Mouse (Mus musculus): Measurements from ENCODE around the gene Gpr82. TPM values are rescaled to one million over a fixed set of nuclear protein-coding genes. Genes with fewer than 3 reads are reported as not detected.

The Gpr82 gene
- polyA plus RNA-seq, 1 experiment from 2014 or later: 0.58 TPM

DNA sequence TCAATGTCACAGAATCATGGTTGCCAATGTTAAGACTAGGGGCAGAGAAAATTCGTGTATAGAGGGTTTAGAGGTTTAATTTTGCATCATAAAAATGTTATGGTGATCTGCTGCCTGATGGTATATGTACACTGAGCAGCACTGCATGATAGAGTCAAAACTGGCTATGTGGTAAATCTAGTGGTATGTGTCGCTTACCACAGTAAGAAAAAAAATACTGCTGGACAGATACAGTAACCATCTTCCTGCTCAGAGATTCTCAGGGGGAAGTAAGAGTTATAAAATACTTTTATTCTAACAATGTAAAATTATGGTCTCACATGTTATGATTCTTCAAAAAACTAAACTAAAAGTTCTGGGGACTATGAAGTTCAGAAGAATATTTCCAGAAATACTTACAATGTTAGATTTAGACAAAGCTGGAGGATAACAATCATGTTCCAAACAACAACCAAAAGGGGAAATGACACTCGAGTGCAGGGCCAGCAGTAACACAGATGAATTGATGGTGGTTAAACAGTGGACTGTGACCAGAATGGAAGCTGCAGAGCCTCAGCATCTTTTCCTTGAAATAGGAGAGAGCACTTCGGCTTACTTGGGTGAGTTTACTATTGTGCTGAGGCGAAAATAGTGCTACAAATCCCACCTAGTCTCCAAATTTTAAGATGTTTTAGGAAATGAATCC lies 29.4 kb upstream of the Gpr82 start, which contains the start of gene Gpr34:
Gene Gpr34, plus strand, starts transcription at position 491 of the 685 bp plus-strand sequence.
- H3K27ac ChIP-seq (ENCODE audit: low read depth): no peak within 1 kb of the TSS
- H3K9ac ChIP-seq: no peak within 1 kb of the TSS
- H3K27me3 ChIP-seq (ENCODE audit: insufficient read depth, low read length): no peaks in the 10 kb centered on the region
- no peak for ATAC-seq (ENCODE audit: insufficient read depth)
- DNase-seq: no peak
- no peak within 1 kb of the TSS for H3K4me2 ChIP-seq
- no peaks in the 10 kb centered on the region for H3K4me1 ChIP-seq (ENCODE audit: insufficient read depth)
- no peak for TF ChIP-seq CTCF (IDR thresholded peaks at IDR 0.05; ENCODE audit: low read depth)
- no peaks in the 10 kb centered on the region for H3K9me3 ChIP-seq (ENCODE audit: low read depth, low read length)
- H3K36me3 ChIP-seq (ENCODE audit: insufficient read depth): no peaks in the 10 kb centered on the region
- no peak within 1 kb of the TSS for H3K4me3 ChIP-seq (ENCODE audit: low read depth, low read length)
- WGBS: 60% methylated on average over 5 of the region's 5 CpGs

DNA sequence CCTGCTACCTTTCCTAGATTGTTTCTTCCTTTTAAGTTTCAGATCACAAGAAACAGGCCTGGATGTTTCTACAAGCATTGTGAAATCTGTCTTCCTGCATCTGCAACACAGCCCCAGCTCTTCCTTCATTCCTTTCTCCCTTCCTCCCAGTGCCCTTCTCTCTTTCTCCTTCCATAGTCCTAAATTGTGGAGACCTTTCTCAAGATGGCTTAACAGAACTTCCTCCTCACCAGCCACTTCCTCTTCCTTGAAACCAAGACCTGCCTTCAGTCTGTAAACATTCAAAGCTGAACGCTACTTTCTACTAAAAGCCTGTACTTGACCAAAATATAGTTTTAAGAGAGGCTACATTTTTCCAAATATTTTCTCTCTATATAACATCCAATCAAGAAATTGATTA lies 24.8 kb upstream of the Gpr82 start:
- Histone ChIP-seq H3K27me3 (ENCODE audit: insufficient read depth, low read length) (no peaks in the 10 kb centered on the region), H3K4me2 (no peak overlapping the region), H3K36me3 (ENCODE audit: insufficient read depth) (no peaks in the 10 kb centered on the region), H3K9ac (no peak overlapping the region), H3K4me3 (ENCODE audit: low read depth, low read length) (no peak overlapping the region), H3K9me3 (ENCODE audit: low read depth, low read length) (no peaks in the 10 kb centered on the region), H3K27ac (ENCODE audit: low read depth) (no peak overlapping the region), H3K4me1 (ENCODE audit: insufficient read depth) (no peaks in the 10 kb centered on the region)
- DNase-seq (no peak), ATAC-seq (ENCODE audit: insufficient read depth) (no peak)
- no peak for TF ChIP-seq CTCF (IDR thresholded peaks at IDR 0.05; ENCODE audit: low read depth)
- WGBS: 80% methylated on average over 1 of the region's 1 CpGs

DNA sequence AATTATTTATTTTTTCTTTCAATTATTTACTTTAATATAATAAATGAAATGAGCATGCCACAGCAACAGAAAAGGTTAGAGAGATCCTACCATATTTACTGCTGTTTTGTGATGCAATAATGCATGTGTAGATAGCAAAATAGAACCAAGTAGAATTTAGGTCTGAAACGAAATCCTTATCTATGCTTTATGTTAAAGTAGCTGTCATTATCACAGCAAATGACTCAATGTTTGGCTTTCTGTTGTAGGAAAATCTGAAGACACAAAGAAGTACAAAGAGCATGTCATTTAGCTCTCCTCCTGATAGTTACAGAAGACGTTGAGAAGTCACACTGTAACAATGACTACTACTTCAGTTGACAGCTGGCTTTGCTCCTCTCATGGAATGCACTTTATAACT lies 22.3 kb upstream of the Gpr82 start:
- Histone ChIP-seq H3K4me3 (ENCODE audit: low read depth, low read length) (no peak overlapping the region), H3K4me1 (ENCODE audit: insufficient read depth) (no peaks in the 10 kb centered on the region), H3K27me3 (ENCODE audit: insufficient read depth, low read length) (no peaks in the 10 kb centered on the region), H3K9ac (no peak overlapping the region), H3K36me3 (ENCODE audit: insufficient read depth) (no peaks in the 10 kb centered on the region), H3K27ac (ENCODE audit: low read depth) (no peak overlapping the region), H3K9me3 (ENCODE audit: low read depth, low read length) (no peaks in the 10 kb centered on the region), H3K4me2 (no peak overlapping the region)
- WGBS: 22% methylated on average over 2 of the region's 2 CpGs
- DNase-seq (no peak), ATAC-seq (ENCODE audit: insufficient read depth) (no peak)
- TF ChIP-seq CTCF (IDR thresholded peaks at IDR 0.05; ENCODE audit: low read depth): no peak

DNA sequence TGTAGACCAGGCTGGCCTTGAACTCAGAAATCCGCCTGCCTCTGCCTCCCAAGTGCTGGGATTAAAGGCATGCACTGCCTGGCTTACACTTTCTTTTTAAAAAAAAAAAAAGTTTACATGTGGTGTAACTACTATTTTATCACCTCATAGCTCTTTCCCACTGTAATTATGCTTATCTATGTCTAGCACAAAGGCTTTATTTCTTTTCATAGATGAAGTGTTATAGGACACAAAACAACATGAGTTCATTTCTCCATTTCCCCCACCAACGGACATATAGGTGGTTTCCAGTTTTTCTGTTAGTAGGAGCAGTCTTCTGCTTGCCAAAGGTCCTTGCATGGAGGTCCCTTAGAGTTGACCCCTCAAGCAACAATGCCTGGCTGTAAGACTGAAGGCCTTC lies 9.3 kb upstream of the Gpr82 start:
- WGBS: 55% methylated on average over 2 of the region's 2 CpGs
- Histone ChIP-seq H3K4me1 (ENCODE audit: insufficient read depth) (no peaks in the 10 kb centered on the region), H3K36me3 (ENCODE audit: insufficient read depth) (no peaks in the 10 kb centered on the region), H3K27me3 (ENCODE audit: insufficient read depth, low read length) (no peaks in the 10 kb centered on the region), H3K27ac (ENCODE audit: low read depth) (no peak overlapping the region), H3K4me2 (no peak overlapping the region), H3K4me3 (ENCODE audit: low read depth, low read length) (no peak overlapping the region), H3K9ac (no peak overlapping the region), H3K9me3 (ENCODE audit: low read depth, low read length) (no peaks in the 10 kb centered on the region)
- DNase-seq (no peak), ATAC-seq (ENCODE audit: insufficient read depth) (no peak)
- TF ChIP-seq CTCF (IDR thresholded peaks at IDR 0.05; ENCODE audit: low read depth): no peak

DNA sequence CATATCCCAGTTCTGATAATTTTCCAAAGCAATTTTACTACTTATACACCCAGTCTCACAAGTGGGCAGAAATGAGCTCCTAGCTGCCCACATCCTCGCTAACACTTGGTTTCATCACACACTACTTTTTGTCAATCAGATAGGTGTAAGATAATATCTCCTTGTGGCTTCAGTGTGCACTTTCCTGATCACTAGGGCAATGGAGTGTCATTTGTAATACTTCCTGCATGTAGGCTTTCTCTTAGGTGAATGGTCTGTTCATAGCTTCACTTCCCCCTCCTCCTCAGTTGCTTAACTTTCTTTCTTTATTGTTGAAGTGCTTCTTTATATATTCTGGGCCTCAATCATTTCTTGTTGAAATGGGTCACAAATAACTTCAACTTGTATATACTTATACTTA lies 8.9 kb upstream of the Gpr82 start:
- DNase-seq (no peak), ATAC-seq (ENCODE audit: insufficient read depth) (no peak)
- Histone ChIP-seq H3K4me1 (ENCODE audit: insufficient read depth) (no peaks in the 10 kb centered on the region), H3K4me2 (no peak overlapping the region), H3K4me3 (ENCODE audit: low read depth, low read length) (no peak overlapping the region), H3K36me3 (ENCODE audit: insufficient read depth) (no peaks in the 10 kb centered on the region), H3K9me3 (ENCODE audit: low read depth, low read length) (no peaks in the 10 kb centered on the region), H3K9ac (no peak overlapping the region), H3K27ac (ENCODE audit: low read depth) (no peak overlapping the region), H3K27me3 (ENCODE audit: insufficient read depth, low read length) (no peaks in the 10 kb centered on the region)
- TF ChIP-seq CTCF (IDR thresholded peaks at IDR 0.05; ENCODE audit: low read depth): no peak
- 86% methylated on average over 1 of the region's 1 CpGs for WGBS

DNA sequence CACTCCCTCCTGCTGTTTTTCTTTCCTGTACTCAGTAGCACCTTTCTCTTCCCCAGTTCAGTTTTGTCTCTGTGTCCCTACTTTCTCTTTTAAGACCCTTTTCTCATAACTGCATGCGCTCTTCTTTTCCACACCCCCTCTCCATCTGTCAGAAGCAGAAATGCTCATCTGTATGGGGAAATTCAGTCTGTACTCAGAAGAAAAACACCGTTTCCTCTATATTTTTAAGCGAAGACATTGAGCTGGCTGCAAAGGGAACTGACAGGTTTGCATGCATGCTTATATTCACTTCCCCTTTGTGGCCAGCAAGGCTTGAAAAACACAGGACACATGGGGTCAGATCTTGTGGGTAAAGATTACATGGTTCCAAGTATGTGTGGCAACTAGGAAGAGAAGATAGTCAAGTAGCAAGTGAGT lies 6.2 kb upstream of the Gpr82 start:
- no peak overlapping the region for H3K9ac ChIP-seq
- no peaks in the 10 kb centered on the region for H3K4me1 ChIP-seq (ENCODE audit: insufficient read depth)
- WGBS: 78% methylated on average over 3 of the region's 3 CpGs
- H3K27ac ChIP-seq (ENCODE audit: low read depth): no peak overlapping the region
- DNase-seq (no peak), ATAC-seq (ENCODE audit: insufficient read depth) (no peak)
- no peaks in the 10 kb centered on the region for H3K9me3 ChIP-seq (ENCODE audit: low read depth, low read length)
- H3K4me3 ChIP-seq (ENCODE audit: low read depth, low read length): no peak overlapping the region
- no peak for TF ChIP-seq CTCF (IDR thresholded peaks at IDR 0.05; ENCODE audit: low read depth)
- no peaks in the 10 kb centered on the region for H3K36me3 ChIP-seq (ENCODE audit: insufficient read depth)
- H3K4me2 ChIP-seq: no peak overlapping the region
- H3K27me3 ChIP-seq (ENCODE audit: insufficient read depth, low read length): no peaks in the 10 kb centered on the region

DNA sequence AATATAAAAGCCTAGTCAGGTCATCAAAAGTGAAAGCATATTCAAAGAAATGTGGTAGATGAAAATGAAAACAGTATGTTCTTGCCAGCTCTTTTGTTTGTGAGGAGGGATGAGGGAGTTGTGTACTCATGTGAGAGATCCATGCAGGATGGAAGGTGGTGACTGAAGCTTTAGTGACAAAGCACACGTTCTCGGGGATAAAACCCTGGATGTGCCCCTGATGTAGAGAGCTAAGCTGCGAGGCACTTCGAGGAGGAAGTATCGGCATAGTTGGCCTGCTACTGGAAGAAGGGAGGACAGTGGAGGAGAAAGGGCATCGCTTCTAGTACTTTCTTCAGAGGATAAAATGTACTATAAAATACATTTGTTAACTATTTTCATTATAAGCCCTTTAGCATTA lies 5.3 kb upstream of the Gpr82 start:
- WGBS: 74% methylated on average over 6 of the region's 6 CpGs
- Histone ChIP-seq H3K27me3 (ENCODE audit: insufficient read depth, low read length) (no peaks in the 10 kb centered on the region), H3K4me1 (ENCODE audit: insufficient read depth) (no peaks in the 10 kb centered on the region), H3K4me2 (no peak overlapping the region), H3K9me3 (ENCODE audit: low read depth, low read length) (no peaks in the 10 kb centered on the region), H3K27ac (ENCODE audit: low read depth) (no peak overlapping the region), H3K36me3 (ENCODE audit: insufficient read depth) (no peaks in the 10 kb centered on the region), H3K9ac (no peak overlapping the region), H3K4me3 (ENCODE audit: low read depth, low read length) (no peak overlapping the region)
- ATAC-seq (ENCODE audit: insufficient read depth) (no peak), DNase-seq (no peak)
- no peak for TF ChIP-seq CTCF (IDR thresholded peaks at IDR 0.05; ENCODE audit: low read depth)
